Mouse (Mus musculus) myocyte (in vitro differentiated cells): ENCODE measurements at regions not wholly inside any gene's neighbourhood (a gene's known extent, or its start where the extent isn't known, plus 50 kb on each side); places are given as distances from the start of the nearest gene placed in this dataset.

ENCODE experiments used
- MAX ChIP-seq: IDR thresholded peaks from one replicate; pipeline ENCODE4 v1.6.1; 2011; ENCODE audit warnings: low read depth, mild to moderate bottlenecking, control low read depth
- MYOD1 ChIP-seq, 3 experiments: IDR thresholded peaks; one replicate each; pipeline ENCODE4 v1.6.1; 2011; ENCODE audit warnings: control low read depth in 2 of 3, low read depth in 2 of 3, mild to moderate bottlenecking in 2 of 3, moderate library complexity in 1 of 3; ENCODE audit not compliant: insufficient read length in 2 of 3, control insufficient read depth in 1 of 3
- POLR2A ChIP-seq: IDR thresholded peaks from one replicate; pipeline ENCODE4 v1.6.1; 2011; ENCODE audit warnings: low read depth, mild to moderate bottlenecking, control low read depth, moderate library complexity; ENCODE audit not compliant: insufficient read length
- POLR2AphosphoS2 ChIP-seq: IDR thresholded peaks from one replicate; pipeline ENCODE4 v1.6.1; 2011; ENCODE audit warnings: low read depth, control low read depth; ENCODE audit not compliant: insufficient read length

DNA sequence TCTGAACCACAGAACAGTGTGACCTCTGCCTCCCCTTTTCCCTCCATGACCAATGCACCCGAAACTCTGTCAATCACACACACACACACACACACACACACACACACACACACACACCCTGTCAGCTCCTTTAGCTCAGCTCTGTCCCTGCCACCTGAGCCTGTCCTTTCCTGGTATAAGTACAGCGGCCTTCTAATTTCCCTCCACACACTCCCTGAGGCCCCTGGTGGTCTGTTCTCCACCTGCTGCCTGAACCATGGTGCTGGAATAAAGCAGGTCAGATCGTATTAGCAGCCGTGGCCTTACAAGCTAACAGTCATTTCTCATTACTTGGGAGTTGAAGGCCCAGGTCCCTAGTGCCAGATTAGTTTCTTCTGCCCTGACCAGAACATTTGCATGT, 132.8 kb upstream of the Tle3 start:
- TF ChIP-seq MYOD1 (IDR thresholded peaks at IDR 0.05; ENCODE audit: control insufficient read depth in 1 of 3, insufficient read length in 2 of 3, low read depth in 2 of 3) (no peak), POLR2AphosphoS2 (no peak), MAX (no peak), POLR2A (no peak)
